Mouse (Mus musculus) liver, adult (tissue): ENCODE data around the gene Dctn5.

Experiments used
- GATA4 ChIP-seq: IDR thresholded peaks from 2 replicates; pipeline ENCODE4 v1.6.1; 2014; ENCODE audit warnings: mild to moderate bottlenecking, low read length; ENCODE audit not compliant: insufficient replicate concordance

Dctn5 gene

GRCm38 (mm10) chr7:122197306-122197705, 64.5 kb downstream of the Dctn5 start:
- TF ChIP-seq GATA4 = no peak
